Mouse (Mus musculus): ENCODE results near the gene Gpr183.

DNA sequence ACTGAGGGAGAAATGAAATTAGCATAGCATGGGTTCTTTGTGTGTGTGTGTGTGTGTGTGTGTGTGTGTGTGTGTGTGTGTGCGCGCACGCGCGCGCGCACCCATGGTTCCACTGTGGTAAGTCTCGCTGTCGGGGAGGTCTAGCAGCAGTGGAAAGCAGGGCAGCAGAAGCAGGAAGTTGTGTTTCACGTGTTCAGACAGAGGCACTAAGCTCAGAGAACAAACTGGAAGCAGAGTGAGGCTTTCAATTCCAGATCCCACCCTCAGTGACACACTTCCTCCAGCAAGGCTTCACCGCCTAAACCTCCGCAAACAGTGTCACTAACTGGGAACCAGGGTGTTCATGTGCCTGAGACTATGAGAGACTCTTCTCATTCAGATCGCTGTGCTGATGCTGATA lies 44.5 kb upstream of the Gpr183 start:
- TF ChIP-seq CTCF (IDR thresholded peaks at IDR 0.05; ENCODE audit: control insufficient read depth, insufficient read depth, insufficient read length) (no peak), MAX (IDR thresholded peaks at IDR 0.05) (no peak), MYOG (IDR thresholded peaks at IDR 0.05; ENCODE audit: control insufficient read depth, extremely low read depth, insufficient read length) (no peak), CEBPB (IDR thresholded peaks at IDR 0.05; ENCODE audit: low read depth) (no peak), USF1 (IDR thresholded peaks at IDR 0.05; ENCODE audit: low read depth) (no peak), MYOD1 (IDR thresholded peaks at IDR 0.05; ENCODE audit: control insufficient read depth, insufficient read length, low read depth) (no peak), FOSL1 (IDR thresholded peaks at IDR 0.05; ENCODE audit: insufficient read depth, low read length, poor library complexity, severe bottlenecking) (no peak)

Data from C2C12 (cell line).